Mouse (Mus musculus): Measurements from ENCODE around the gene Prdm11. TPM values are rescaled to one million over a fixed set of nuclear protein-coding genes. Genes with fewer than 3 reads are reported as not detected.

Prdm11 gene
- total RNA-seq, 2 experiments from 2014 or later: 0.84 to 7.7 TPM

DNA sequence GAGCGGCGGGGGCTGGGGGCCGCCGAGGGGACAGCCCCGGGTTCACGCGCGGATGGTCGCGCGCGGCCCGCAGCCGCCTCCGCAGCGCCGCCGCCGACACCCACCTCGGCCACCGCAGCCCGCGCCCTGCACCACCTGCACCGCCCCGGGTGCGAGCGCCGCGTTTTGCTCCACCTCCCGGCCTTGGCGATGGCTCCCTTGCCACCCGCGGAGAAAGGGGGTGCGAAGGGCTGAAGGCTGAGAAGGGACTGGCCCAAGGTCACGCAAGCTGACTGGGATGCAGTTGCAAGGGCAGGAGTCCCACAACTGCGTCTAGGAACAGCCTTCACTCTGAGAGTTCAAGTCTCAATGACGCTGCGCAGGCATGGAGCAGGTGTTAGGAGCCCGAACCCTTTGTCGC, 30.9 kb downstream of the Prdm11 start:
- no peak for ATAC-seq (replicated peaks; ENCODE audit: low FRiP score, poor library complexity, severe bottlenecking)

DNA sequence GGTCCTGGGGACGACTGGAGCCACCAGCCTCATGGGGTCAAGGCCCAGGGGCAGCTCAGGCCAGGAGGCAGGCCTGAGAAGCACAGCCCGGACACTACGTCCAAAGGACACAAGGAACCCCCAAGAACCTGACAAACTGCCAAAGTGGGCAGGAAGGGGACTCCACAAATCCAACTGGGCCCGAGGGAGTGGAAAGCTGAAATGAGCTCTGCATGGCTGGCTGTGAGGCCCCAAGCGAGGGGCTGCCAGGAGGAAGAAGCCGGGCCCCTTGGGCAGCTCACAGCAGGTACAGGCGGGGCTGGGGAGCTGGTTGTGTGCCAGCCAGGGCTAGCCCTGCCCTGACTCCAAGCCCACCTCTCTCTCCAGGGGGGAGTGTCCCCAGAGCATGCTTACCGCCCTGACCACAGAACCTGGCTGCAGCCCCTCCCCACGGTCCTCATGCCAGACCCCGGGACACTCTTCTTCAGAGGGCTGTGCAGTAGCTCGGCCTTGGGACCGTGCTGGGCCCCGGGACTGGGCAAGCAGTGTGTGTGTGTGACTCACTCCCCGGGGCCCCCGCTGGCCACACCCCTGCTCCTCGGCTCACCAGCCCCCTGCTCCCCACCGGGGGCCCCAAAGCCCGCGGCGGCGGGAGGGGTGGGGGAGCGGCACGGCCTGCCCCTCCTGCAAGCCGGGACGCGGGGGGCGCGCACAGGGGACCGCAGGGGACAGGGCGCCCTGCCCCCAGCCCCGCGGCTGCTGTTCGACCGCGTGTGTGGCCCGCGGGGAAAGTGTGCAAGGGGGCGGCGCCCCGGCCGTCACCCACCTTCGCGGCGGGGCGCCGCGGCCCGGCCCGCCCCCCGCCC, 31.7 kb downstream of the Prdm11 start:
- 0 out of 2 replicates have a peak, but pooled peaks have one; percentile 15 for ATAC-seq (replicated peaks; ENCODE audit: low FRiP score, poor library complexity, severe bottlenecking)

DNA sequence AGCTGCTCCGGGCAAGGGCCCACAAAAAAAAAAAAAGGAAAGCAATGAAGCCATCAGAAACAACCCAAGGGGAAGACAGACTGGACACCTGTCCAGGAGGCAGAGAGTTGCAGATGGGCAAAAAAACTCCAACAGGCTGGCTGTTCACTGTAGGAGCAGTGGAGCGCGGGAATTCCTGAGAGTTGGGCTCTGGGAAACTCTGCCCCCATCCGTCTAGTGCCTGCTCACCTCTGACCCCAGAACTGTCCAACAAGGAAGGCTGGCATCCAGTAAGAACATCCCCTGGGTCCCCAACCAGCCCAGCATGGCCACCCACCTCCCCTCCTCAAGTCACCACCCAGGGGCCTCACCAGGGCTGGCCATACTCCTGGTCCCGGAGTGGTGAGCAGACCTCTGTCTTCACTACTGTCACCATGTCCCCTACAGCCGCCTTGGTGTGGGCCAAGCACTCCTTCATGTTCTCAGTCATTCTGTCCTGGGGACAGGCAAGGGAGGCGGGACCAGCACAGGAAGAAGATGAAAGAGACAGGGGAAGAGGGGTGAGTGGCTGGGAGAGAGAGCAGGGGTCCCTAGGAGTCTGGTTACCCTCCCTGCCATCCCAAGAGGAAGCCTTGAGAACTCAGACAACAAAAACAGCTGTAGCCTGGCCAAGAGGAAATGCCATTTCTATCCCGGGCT, 32.4 kb downstream of the Prdm11 start:
- no peak for ATAC-seq (replicated peaks; ENCODE audit: low FRiP score, poor library complexity, severe bottlenecking)

DNA sequence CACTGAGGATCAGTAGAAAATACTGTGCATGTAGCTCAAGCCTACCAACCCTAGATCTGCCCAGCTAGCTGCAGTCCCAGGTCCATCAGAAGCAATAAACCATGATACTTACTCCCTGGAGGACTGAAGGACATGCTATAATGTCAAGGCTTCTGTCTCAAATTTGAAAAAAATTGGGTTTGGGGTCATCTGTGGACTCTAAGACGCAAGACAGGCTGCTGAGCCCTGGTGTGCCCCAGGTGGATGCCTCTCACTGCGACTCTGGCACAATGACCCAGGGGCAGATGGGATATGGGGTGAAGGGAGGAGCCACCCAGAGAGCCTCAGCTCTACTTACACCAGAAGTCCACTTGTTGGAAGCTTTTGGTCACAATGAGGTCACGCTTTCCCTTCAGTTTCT, 33.0 kb downstream of the Prdm11 start:
- ATAC-seq (replicated peaks; ENCODE audit: low FRiP score, poor library complexity, severe bottlenecking): no peak

DNA sequence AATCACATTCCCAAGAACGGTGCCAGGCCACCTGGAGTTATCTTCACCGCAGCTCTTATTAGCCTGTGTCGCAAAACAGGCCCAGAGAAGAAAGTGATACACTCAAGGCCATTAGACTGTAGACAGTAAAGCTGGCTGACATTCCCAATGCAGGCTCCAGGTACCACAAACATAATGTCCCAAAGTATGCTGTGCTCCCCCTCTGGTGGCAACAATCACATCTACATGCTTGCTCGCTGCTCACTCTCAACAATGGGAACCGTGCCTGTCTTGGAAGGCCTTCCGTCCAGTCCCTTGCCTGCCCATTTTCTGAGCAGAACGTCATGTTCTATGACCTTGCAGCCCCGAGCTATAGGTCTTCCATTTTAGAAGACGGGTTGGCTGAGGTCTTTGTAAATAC, 34.0 kb downstream of the Prdm11 start:
- ATAC-seq (replicated peaks; ENCODE audit: low FRiP score, poor library complexity, severe bottlenecking): no peak

DNA sequence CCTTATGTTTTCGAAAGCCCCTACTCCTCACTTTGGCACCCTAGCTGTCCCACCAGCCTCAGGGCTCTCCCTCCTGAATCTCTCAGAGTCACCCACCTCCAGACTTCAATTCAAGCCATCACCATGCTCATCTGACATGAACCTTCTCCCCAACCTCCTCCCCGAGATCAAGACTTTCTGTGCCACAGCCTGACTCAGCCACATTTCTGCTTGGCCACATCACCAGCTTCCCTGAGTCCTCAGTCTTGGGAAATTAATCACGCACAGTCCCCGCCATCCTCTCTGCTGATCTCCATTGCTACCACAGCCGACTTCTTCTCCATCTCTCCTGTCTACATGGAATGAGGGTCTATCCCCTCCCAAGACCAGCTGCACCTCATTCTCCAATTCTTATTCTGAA, 34.5 kb downstream of the Prdm11 start:
- ATAC-seq (replicated peaks; ENCODE audit: low FRiP score, poor library complexity, severe bottlenecking): no peak

DNA sequence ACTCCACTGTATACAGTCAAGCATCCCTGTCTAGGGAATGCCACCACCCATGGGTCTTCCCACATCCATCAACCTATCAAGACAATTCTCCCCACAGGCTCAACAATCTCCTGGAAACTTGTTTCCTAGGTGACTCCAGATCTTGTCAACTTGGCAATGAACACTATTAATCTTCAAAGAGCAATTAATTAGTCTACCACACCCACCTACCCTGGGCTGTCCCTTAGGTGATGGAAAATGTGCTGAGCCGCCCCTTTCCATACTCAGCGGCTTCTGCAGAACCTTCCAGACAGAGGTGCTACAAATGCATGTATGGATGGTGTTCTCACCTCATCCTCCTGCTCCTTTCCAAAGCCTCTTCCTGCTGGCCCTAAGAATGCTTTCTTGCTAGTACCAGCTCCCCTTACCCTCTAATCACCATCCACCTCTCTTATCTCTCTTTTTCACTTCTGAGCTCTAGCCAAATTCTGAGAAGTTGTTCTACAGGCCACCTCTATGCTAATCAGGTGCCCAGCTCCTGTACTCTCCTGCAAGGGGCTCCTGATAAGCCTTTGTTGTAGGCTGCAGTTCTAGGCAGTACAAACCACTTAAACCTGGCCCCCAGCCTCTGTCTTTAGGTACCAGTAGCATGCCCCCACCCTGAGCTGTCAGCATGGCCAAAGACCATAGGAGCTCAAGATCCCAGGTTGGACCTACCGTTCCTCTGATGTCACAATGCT, 37.8 kb downstream of the Prdm11 start:
- ATAC-seq (replicated peaks; ENCODE audit: low FRiP score, poor library complexity, severe bottlenecking): no peak

DNA sequence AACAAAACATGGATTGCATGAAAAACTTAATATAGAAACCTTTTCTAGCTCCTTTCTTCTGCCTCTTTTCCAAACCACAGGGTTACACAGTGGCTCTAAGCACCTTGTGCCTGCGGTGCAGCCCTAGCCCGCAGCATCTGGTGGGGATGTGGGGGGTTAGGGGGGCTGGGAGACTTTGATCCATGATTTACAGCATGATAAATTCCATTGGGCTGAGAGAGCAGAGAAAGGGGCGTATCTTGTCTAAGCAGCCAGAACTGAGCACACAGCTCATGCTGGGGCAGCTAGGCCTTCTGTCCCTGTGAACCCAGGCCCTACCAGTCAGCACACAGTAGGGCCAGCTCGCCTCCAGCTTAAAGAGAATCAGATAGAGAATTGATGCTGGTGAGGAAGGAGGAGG, 40.9 kb downstream of the Prdm11 start:
- no peak for ATAC-seq (replicated peaks; ENCODE audit: low FRiP score, poor library complexity, severe bottlenecking)

DNA sequence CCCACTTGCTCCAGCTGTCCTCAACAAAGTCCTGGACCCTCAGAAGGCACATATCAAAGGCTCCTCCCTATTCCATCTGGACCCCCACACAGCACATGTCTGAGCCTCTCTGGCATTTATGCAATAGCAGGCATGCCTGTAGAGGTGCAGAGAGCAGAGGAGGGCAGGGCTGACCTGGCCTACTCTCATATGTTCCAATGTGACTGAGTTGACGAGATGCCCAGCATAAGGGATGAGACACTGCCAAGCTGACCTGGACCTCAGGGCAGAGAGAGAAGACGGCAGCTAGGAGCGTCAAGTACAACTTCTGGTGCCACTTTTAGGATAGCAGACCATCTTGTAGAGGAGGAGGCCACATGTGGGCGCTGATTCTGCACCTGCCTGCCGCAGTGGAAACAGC, 54.0 kb downstream of the Prdm11 start:
- ATAC-seq (replicated peaks; ENCODE audit: low FRiP score, poor library complexity, severe bottlenecking): no peak

DNA sequence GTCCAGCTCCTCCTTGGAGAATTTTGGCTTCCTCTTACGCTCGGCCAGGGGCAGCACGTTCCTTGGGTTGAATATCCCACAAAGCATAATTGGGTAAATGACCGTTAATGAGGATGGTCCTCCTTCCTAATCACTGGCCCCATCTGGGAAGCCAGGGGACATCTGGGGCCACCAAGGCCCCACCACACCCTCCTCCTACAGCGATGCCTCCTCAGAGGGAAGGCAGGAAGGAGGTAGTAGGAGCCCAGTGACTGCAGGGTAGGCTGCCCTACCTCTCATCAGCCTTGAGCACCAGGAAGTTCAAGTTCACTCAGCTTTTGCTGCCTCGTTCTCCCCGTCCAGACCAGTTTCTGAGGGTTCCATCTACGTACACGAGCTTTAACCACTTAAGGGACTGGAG, 56.4 kb downstream of the Prdm11 start:
- no peak for ATAC-seq (replicated peaks; ENCODE audit: low FRiP score, poor library complexity, severe bottlenecking)

DNA sequence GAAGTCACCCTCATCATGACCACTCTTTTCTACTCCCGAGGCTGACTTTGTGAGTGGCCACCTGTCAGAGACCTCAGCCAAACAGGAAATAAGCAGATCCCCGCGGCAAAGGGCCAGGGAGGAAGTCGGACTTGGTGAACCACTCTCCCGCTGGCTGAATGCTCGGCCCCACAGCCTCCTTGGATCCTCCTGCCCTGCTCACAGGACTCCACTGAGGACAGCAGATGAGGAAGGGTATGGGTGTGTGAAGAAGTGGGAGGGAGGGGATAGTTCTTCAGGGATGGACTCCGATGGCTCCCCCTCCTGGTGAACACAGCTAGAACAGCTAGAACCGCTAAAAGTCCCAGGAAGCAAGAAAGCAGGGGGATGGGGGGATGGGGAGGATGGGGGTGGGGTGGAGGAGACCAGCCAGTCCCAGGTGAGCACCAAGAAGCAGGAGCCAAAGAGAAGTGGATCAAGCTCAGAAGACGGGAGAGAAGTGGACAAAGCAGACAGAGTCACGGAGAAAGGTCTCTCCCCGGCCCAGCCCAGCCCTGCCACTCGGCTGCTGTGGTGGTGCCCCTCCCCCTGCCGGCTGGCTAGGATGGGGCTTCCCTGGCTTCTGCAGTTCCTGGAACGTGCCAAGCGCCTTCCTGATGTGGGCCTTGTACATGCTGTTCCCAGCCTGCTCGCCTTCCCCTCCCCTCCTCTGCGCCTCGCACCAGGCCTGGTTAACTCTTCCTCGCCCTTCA, 57.9 kb downstream of the Prdm11 start:
- ATAC-seq (replicated peaks; ENCODE audit: low FRiP score, poor library complexity, severe bottlenecking): no peak

DNA sequence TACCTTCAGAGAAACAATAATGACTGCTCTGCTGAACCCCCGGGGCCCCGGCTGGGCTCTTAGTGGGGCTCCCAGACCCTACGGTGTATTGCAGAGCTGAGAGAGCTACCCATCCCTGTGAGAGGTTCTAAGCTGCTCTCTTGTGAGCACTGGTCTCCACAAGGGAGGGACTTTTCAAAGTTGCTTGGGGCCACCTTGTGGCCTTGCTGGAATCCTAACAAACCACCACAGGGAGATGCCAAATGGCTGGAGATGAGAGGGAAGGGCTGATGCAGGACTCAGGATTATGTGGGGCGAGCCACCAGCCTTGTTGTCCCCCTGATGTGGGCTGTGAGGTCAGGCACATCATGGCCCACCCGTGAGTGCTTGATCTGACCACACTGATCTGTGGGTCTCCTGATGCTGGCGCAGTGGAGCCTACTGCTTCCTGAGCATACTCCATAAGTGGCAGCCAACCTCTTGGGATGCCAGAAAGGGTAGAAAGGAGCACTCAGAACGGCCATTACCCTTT, 58.8 kb downstream of the Prdm11 start:
- no peak for ATAC-seq (replicated peaks; ENCODE audit: low FRiP score, poor library complexity, severe bottlenecking)

DNA sequence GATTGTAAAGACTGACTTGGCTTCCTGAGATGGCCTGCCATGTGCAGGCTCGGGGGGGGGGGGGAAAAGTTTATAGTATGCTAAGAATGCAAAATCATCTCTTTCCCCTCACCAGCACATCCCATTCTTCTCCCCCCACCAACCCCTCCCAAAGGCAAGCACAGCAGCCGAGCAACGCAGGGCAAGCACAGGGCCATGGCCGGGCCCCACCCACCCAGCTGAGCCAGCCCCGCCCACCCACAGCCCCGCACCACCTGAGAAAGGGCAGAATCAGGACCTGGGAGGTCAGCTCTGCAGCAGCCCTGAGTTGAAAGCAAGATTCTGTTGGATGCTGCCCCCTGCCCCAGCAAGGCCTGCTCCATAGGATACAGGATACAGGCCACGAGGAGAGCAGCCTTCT, 60.4 kb downstream of the Prdm11 start:
- no peak for ATAC-seq (replicated peaks; ENCODE audit: low FRiP score, poor library complexity, severe bottlenecking)

DNA sequence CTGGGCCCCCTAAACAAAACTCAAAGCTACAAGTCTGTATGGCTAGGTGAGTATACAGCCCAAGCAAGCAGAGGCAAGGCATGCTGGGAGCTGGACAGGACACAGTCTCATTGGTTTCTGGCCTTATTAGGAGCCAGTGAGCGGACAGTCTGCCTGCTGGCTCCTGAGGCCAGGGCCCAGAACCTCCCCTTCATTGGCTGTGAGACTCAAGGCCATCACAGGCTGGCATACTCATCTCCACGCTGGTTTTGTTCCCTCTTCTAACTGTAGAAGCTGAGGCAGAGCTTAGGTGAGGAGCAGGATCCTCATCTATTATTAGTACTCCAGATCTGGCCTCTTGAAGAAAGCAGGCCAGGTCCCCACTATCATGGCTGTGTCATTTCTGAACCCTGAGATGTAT, 60.8 kb downstream of the Prdm11 start:
- no peak for ATAC-seq (replicated peaks; ENCODE audit: low FRiP score, poor library complexity, severe bottlenecking)

DNA sequence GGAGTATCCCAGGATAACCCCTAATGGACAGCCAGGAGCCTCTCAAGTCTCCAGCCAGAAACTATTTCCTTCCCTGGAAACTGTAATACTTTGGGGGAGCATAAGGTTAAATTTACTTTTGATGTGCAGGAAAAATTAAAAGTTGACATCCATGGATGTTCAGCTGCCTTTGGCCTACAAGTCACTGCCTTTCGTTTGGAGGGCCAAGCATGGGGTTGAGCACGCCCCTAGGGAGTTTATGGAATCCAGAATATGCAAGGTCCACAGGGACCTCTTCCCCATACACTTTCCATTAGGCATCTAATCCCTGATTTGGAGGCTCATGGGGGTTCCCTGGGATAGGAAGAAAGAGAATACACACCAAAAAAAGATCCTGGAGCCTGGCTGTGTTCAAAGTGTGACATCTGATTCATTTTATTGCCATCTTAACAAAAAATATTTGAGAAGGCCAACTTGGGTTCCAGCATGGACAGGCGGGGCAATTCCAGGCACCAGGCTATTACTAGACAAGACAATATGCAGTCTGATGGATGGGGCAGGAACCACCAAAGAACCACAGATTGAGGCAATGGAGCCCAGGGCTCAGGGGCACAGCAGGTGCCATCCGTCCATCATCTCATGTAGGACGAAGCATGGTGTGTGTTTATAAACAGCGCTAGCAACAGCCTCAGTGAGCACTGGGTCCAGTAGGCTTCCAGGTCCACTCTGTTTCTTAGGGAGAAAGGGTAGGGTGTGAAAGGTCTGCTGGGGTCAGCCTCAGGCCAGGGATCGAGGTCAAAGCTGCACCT, 61.5 kb downstream of the Prdm11 start:
- ATAC-seq (replicated peaks; ENCODE audit: low FRiP score, poor library complexity, severe bottlenecking): no peak

DNA sequence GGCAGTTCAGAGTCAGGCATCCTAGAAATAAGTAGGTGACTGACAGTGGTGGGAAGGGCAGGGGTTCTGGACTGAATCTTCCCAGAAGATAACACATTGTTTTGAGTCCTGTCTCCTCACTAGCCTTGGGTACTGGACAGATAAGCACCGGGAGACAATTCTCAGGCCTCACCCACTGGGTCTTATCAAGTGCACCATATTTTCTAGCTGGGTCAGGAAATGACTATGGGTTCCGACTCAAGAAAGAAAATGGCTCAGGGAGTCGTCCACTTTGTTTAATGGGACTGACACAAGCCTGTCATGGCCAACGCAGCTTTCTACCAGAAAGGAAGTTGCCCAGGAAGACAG, 62.7 kb downstream of the Prdm11 start:
- peak; percentile 59 for ATAC-seq (replicated peaks; ENCODE audit: low FRiP score, poor library complexity, severe bottlenecking)

DNA sequence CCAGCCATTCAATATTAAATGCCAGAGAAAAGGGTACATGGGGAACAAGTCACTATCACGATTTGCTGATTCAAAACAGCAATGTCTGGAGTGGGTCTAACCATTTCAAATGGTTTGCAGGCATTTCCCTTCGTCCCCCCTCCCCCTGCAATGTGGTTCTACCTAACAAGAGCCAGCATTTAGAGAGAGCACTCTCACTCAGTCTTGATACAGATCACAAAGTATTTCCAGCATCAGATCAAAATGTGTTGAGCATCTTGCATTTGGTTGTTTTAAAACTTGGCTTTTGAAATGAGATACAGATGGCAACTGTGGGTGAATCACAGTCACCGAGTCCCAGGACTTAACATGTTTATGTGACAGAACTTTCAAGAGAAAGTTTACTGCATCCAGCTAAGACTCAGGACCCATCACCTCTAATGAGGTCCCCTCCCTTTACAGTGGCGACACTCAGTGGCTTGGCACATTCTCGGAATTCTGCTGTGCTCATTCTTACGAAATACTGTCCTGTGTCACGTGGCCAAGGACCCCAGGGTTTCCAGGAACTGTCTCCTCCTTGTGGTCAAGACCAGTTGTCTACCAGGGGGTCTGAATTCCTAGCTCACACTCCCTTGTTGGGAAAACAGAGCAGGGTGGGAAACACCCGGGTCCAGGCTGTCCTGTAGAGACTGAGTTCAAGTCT, 63.2 kb downstream of the Prdm11 start:
- no peak for ATAC-seq (replicated peaks; ENCODE audit: low FRiP score, poor library complexity, severe bottlenecking)

DNA sequence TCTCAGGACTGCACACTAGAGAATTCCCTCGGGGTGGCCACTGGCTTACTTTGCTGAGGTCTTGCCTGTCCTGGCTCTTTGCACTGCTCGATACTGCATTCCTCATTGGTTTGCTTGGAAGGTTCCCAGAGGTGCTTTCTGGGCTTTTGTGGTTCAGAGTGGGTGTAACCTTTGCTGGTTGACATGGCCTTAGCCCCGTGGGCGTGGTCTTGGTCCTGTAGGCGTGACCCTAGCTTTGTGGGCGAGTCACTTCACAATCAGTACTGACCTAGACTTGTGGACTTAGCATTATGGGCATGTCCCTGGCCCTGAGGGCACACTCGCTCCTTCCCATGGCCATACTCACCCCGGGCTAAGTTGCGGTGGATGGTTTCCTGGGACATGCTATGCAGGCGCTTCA, 65.8 kb downstream of the Prdm11 start:
- no peak for ATAC-seq (replicated peaks; ENCODE audit: low FRiP score, poor library complexity, severe bottlenecking)
